Mouse (Mus musculus) lung, embryonic 14.5 days (tissue): ENCODE results near the gene Gpr45. TPM values are rescaled to one million over a fixed set of nuclear protein-coding genes. Genes with fewer than 3 reads are reported as not detected.
A peak's percentile ranks its signal among the peaks of the same experiment; 100 is the strongest.

ENCODE experiments used
- ATAC-seq: fragments of 200-750 bp; cut with Nextera tagmentation; 2 replicates; pipeline ENCODE4 v1.8.0; 2017; ENCODE audit warnings: mild to moderate bottlenecking, moderate TSS enrichment, moderate library complexity; ENCODE audit not compliant: insufficient read depth
- DNase-seq: peaks from one replicate; pipeline ENCODE4 v3.0.0-alpha.2; 2015
- H3K27ac ChIP-seq: fragments of 300-500 bp; sonication (generic); 2 replicates; pipeline ENCODE4 v1.5.1; 2014; ENCODE audit warnings: low read depth, mild to moderate bottlenecking, moderate library complexity
- H3K27me3 ChIP-seq: fragments of 300-500 bp; sonication (generic); 2 replicates; pipeline ENCODE4 v1.6.1; 2014; ENCODE audit warnings: low read length, control low read depth; ENCODE audit not compliant: insufficient read depth
- H3K36me3 ChIP-seq: fragments of 300-500 bp; sonication (generic); 2 replicates; pipeline ENCODE4 v1.6.1; 2014; ENCODE audit warnings: control low read depth; ENCODE audit not compliant: insufficient read depth
- H3K4me1 ChIP-seq: fragments of 300-500 bp; sonication (generic); 2 replicates; pipeline ENCODE4 v1.6.1; 2014; ENCODE audit warnings: antibody characterized with exemption, control low read depth; ENCODE audit not compliant: insufficient read depth
- H3K4me2 ChIP-seq: fragments of 300-500 bp; sonication (generic); 2 replicates; pipeline ENCODE4 v1.6.1; 2014; ENCODE audit warnings: mild to moderate bottlenecking
- H3K4me3 ChIP-seq: fragments of 300-500 bp; sonication (generic); 2 replicates; pipeline ENCODE4 v1.5.1; 2014; ENCODE audit warnings: low read depth, low read length
- H3K9ac ChIP-seq: fragments of 300-500 bp; sonication (generic); 2 replicates; pipeline ENCODE4 v1.6.1; 2014
- H3K9me3 ChIP-seq: fragments of 300-500 bp; sonication (generic); 2 replicates; pipeline ENCODE4 v1.6.1; 2016; ENCODE audit warnings: low read depth, low read length, control low read depth
- CTCF ChIP-seq: IDR thresholded peaks from 2 replicates; pipeline ENCODE4 v1.5.1; 2016; ENCODE audit warnings: antibody characterized with exemption, low read depth
- WGBS: fragments of 180-500 bp; shearing (Covaris S2); extraction: QIAGEN DNeasy Blood & Tissue Kit; methylation state at CpG from one replicate; pipeline ENCODE4 v1.1.7; 2014; 5-methylcytosine and 5-hydroxymethylcytosine counted together
- polyA plus RNA-seq: library from polyadenylated mRNA; unstranded; fragments of >200 nt; fragmentation: Nextera tagmentation; extraction: Ambion mirVana; gene quantifications from 2 replicates; pipeline ENCODE4 v1.2.1, GENCODE M21; 2014

Gene Gpr45
- 4.6 and 6.0 TPM in 2 replicates for polyA plus RNA-seq

DNA sequence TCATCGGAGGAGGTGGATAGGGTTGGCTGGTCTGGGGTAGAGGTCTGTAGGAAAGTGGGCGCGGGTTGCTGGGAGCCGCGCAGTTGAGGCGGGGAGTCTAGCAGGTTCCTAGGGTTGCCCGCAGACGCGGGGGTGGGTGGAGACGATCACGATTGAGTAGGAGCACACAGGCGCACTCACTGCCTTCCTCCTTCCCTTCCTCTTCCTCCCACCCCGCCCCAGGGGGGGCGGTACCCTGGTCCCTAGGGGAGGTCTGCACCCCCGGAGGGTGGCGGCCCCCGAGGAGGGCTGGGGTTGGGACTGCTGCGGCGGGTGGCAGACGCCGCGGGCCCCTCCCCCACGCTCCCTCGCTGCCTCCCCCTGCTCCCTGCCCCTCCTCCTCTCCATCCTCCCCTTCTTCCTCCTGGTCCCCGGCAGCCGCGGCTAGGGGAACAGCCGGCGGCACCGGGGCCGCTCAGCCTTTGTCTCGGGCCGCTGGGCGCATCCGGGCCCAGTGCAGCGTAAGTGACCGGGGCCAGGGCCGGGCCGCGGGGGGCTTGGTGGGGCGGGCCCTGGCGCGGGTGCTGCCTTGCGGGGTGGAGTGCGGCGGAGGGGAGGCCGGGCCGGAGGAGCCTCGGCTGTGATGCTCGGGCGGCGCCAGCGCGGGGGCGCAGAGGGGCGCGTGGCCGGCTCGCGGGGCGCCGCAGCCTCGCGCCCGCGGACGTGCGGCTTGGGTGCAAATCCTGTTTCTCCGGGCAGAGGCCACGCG is at the start of gene Gpr45:
Gene Gpr45, plus strand, starts transcription at position 139 of the 748 bp plus-strand sequence.
- H3K4me2 ChIP-seq, result peak within 1 kb of the TSS; percentile 86
- no peak for TF ChIP-seq CTCF
- H3K9ac ChIP-seq, result peak within 1 kb of the TSS; percentile 71
- H3K27me3 ChIP-seq, result no peaks in the 10 kb centered on the region
- WGBS, result under 1% methylated on average over 45 of the region's 71 CpGs
- no peaks in the 10 kb centered on the region for H3K4me1 ChIP-seq
- DNase-seq (peak; percentile 66), ATAC-seq (peak; percentile 93)
- H3K4me3 ChIP-seq, result peak within 1 kb of the TSS; percentile 71
- H3K9me3 ChIP-seq, result no peaks in the 10 kb centered on the region
- H3K36me3 ChIP-seq, result no peaks in the 10 kb centered on the region
- H3K27ac ChIP-seq, result 0 out of 2 replicates have a peak within 1 kb of the TSS, but pooled peaks have one; percentile 30

DNA sequence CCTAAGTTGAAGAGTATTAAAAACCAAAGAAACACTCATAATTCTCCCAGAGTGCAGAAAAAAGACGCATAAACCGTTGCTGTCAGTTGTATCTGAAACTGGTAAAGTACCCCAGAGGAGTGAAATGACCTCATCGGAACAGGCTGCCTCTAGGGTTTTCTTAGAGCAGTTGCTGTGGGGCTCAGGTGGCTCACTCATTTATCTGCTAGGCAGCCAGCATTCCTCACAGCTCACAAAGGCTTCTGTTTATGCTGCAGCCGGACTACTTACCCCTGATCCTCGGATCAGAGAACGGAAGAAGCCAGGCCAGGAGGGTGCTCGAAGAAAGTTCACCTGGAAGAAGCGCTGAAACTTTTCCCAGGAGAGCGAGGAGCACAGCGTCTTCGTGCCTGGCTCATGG is 47.5 kb upstream of the Gpr45 start:
- Histone ChIP-seq H3K9ac (no peak overlapping the region), H3K36me3 (peaks cover 30% of the 10 kb centered on the region; the same call in 1 of the 2 replicates), H3K9me3 (no peaks in the 10 kb centered on the region), H3K27me3 (no peaks in the 10 kb centered on the region), H3K4me3 (no peak overlapping the region), H3K4me1 (no peaks in the 10 kb centered on the region), H3K27ac (no peak overlapping the region), H3K4me2 (no peak overlapping the region)
- no peak for ATAC-seq
- DNase-seq, result no peak
- no peak for TF ChIP-seq CTCF
- WGBS, result 81% methylated on average over 11 of the region's 11 CpGs

DNA sequence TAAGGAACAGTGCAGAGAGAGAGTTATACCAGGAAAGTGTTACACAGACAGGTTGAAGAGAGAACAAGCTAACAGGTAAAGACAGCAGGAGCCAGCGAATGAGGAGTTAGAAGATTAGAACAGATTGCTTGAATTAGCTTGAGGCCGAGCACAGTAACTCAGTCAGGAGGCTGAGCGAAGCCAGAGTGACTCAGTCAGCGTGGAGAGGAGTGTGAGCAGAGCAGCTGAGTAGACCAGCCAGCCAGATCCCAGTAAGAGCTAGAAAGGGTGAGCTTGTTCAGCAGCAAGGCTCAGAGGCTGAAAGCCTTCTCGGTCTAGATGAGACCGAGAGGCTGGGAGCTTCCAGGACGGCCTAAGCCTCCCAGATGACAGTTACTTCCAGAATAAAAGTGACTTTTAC is 46.0 kb upstream of the Gpr45 start:
- Histone ChIP-seq H3K36me3 (0 out of 2 replicates have a peak, but pooled peaks cover 17% of the 10 kb centered on the region), H3K9ac (no peak overlapping the region), H3K4me2 (no peak overlapping the region), H3K9me3 (no peaks in the 10 kb centered on the region), H3K4me3 (no peak overlapping the region), H3K4me1 (no peaks in the 10 kb centered on the region), H3K27ac (no peak overlapping the region), H3K27me3 (no peaks in the 10 kb centered on the region)
- whole genome bisulfite sequencing, result 79% methylated on average over 7 of the region's 7 CpGs
- DNase-seq (no peak), ATAC-seq (no peak)
- no peak for TF ChIP-seq CTCF

DNA sequence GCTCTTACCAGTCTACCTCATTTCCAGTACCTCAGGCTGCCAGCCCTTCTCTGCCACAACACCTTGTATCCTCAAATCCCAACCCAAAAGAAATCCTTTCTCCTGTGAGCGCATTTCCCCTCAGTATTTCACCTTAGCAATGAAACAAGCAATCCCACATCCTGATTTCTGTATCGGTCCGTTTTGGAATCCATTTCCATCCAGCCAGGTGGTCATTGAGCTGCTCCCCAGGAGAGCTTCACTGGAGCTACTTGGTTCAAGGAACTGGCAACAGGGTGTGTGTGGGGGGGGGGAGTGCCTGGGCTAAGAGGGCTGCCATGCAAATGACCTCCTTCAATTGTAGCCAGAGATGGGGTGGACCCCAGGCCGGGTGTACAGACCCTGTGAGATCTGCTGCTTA is 45.5 kb upstream of the Gpr45 start:
- TF ChIP-seq CTCF, result no peak
- no peaks in the 10 kb centered on the region for H3K4me1 ChIP-seq
- no peak overlapping the region for H3K9ac ChIP-seq
- H3K4me3 ChIP-seq, result no peak overlapping the region
- no peak overlapping the region for H3K27ac ChIP-seq
- DNase-seq (no peak), ATAC-seq (no peak)
- H3K27me3 ChIP-seq, result no peaks in the 10 kb centered on the region
- no peaks in the 10 kb centered on the region for H3K9me3 ChIP-seq
- 0 out of 2 replicates have a peak, but pooled peaks cover 17% of the 10 kb centered on the region for H3K36me3 ChIP-seq
- H3K4me2 ChIP-seq, result no peak overlapping the region
- WGBS, result 61% methylated on average over 4 of the region's 4 CpGs

DNA sequence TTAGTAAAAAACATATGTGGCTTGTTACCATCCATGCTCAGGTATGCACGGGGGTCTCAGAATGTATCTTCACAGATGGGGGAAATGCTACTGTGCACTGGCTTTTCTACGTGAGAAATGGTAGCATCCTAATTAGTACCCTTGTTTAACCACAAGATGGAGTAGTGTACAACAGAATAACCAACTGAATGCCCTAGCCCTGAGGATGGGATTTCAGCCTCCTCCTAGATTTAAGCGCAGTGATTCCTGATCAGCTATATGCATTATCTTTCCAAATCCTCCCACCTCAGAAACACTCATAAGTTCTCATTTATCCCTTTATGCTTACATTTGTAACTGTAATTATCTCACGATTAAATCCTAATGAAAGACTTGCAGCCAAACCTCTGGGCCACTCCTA is 37.6 kb upstream of the Gpr45 start:
- WGBS, result 14% methylated on average over 4 of the region's 4 CpGs
- no peaks in the 10 kb centered on the region for H3K4me1 ChIP-seq

DNA sequence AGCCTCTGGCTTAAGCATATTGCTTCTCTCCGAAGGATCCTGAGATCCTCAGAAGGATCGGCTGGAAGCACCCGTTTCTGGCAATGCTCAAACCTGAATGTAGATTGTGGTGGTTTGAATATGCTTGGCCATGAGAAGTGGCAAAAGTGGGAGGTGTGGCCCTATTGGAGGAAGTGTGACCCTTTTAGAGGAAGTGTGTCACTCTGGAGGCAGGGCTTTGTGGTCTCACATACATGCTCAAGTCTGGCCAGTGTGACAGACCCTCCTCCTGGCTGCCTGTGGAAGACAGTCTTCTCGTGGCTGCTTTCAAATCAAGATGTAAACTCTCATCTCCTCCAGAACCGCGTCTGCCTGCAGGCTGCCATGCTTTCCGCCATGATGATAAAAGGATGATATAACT is 36.0 kb upstream of the Gpr45 start:
- no peak for ATAC-seq
- TF ChIP-seq CTCF, result no peak

More for the DNA sequence above, 37.6 kb upstream of the Gpr45 start:
- H3K4me3 ChIP-seq, result no peak overlapping the region
- ATAC-seq, result peak; percentile 59; the same call in 1 of the 2 replicates
- no peak overlapping the region for H3K27ac ChIP-seq
- no peak overlapping the region for H3K9ac ChIP-seq
- no peak overlapping the region for H3K4me2 ChIP-seq
- peak; percentile 74 for DNase-seq
- no peaks in the 10 kb centered on the region for H3K36me3 ChIP-seq
- H3K27me3 ChIP-seq, result no peaks in the 10 kb centered on the region
- H3K9me3 ChIP-seq, result no peaks in the 10 kb centered on the region
- TF ChIP-seq CTCF, result peak; percentile 83

DNA sequence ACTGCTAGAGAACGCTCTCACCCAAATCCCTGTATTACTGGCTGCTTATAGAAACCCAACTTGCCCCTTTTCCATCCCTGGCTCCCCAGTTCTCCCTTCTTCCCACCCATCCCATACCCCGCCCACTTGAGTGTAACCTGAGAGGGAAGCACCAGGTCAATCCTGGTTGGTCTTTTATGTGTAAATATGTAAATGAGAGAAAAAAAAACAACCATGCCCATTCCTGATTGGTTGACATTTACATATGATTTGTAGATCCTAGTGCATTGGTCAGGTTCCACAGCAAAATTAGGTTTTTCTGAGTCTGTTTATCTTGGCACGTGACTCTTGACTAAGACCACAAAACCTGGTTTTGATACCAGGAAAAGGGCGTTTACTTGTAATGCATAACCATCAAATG is 34.8 kb upstream of the Gpr45 start:
- no peak for TF ChIP-seq CTCF
- Histone ChIP-seq H3K9ac (no peak overlapping the region), H3K27me3 (no peaks in the 10 kb centered on the region), H3K36me3 (no peaks in the 10 kb centered on the region), H3K9me3 (no peaks in the 10 kb centered on the region), H3K27ac (no peak overlapping the region), H3K4me2 (peak overlapping the region; percentile 10; the same call in 1 of the 2 replicates), H3K4me3 (no peak overlapping the region), H3K4me1 (no peaks in the 10 kb centered on the region)
- DNase-seq, result peak; percentile 57
- 8% methylated on average over 4 of the region's 4 CpGs for WGBS
- peak; percentile 74 for ATAC-seq

More for the DNA sequence above, 36.0 kb upstream of the Gpr45 start:
- no peak overlapping the region for H3K4me2 ChIP-seq
- WGBS, result 73% methylated on average over 7 of the region's 7 CpGs
- H3K4me1 ChIP-seq, result no peaks in the 10 kb centered on the region
- no peak overlapping the region for H3K27ac ChIP-seq
- no peaks in the 10 kb centered on the region for H3K9me3 ChIP-seq
- no peaks in the 10 kb centered on the region for H3K36me3 ChIP-seq
- no peak for DNase-seq
- H3K4me3 ChIP-seq, result no peak overlapping the region
- no peaks in the 10 kb centered on the region for H3K27me3 ChIP-seq
- H3K9ac ChIP-seq, result no peak overlapping the region
